Mouse (Mus musculus): ENCODE measurements at regions not wholly inside any gene's neighbourhood (a gene's known extent, or its start where the extent isn't known, plus 50 kb on each side); places are given as distances from the start of the nearest gene placed in this dataset.

DNA sequence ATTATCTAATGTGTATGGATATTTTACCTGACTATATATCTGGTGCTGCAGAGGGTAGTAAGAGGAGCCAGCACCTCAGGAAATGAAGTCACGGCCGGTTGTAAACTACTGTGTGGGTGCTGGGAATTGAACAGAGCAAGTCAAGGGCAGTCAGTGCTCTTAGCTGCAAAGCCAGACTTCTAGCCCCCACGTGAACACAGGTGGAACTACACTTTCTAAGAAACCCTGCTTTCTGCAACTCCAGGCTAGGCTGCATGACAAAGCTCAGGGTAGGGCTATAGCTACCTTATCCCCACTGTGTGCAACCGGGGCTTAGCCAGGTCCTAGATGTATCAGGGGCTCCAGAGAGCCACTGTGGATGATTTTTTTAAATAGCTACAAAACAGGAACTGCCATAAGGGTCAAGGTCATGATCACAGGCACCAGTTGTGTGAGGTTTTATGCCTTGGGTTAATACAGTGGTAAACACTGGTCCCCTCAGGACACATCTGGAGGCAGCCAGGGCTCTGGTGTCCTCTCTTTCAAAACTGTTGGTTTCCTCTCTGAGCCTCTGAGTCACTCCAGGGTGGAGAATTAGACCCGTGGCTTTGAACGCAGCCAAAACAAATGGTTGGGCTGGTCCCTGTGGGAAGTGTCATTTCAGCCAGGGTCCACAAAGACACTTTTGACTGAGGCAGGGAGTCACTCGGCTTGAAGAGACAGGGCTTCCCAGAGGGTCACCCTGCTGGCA lies 76.5 kb downstream of the Gm26897 start:
- Histone ChIP-seq H3K9ac (replicated peaks) (no peak overlapping the region), H3K36me3 (replicated peaks; ENCODE audit: insufficient read depth, low read length) (no peaks in the 10 kb centered on the region), H3K4me3 (ENCODE audit: low read depth, low read length) (no peak overlapping the region), H3K4me2 (ENCODE audit: low read depth, low read length) (no peak overlapping the region), H3K27me3 (ENCODE audit: insufficient read depth, low read length) (no peaks in the 10 kb centered on the region), H3K9me3 (ENCODE audit: low read length) (no peaks in the 10 kb centered on the region), H3K27ac (ENCODE audit: low read depth) (no peak overlapping the region), H3K4me1 (ENCODE audit: insufficient read depth) (0 out of 2 replicates have a peak, but pooled peaks cover 2% of the 10 kb centered on the region)
- TF ChIP-seq CTCF (IDR thresholded peaks at IDR 0.05; ENCODE audit: low read depth), result no peak
- TF ChIP-seq EP300 (IDR thresholded peaks at IDR 0.05; ENCODE audit: low read depth), result no peak
- DNase-seq (no peak), ATAC-seq (no peak)
- 24% methylated on average over 7 of the region's 7 CpGs for WGBS (ENCODE audit: insufficient replicate concordance)

DNA sequence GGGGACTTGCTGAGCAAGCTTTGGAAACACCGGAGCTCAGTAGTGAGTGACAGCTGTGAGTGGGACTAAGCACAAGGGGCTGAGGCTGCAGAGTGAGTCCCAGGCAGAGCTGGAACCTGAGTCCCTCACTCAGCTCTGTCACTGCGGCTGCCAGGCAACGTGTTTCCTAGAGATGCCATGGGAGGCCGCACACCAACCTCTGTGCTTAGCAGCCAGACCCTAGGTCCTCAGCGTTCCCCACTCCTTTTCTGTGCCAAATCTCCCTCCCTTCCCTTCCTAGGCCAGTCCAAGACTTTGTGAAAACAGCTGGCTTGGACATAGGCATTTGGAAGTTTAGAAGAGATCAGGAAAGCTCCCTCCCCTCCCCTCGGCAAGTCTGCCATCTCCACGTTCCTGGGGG lies 78.9 kb downstream of the Gm26897 start:
- H3K27me3 ChIP-seq (ENCODE audit: insufficient read depth, low read length), result no peaks in the 10 kb centered on the region
- WGBS (ENCODE audit: insufficient replicate concordance), result 55% methylated on average over 7 of the region's 7 CpGs
- no peak overlapping the region for H3K4me3 ChIP-seq (ENCODE audit: low read depth, low read length)
- no peak overlapping the region for H3K9ac ChIP-seq (replicated peaks)
- TF ChIP-seq EP300 (IDR thresholded peaks at IDR 0.05; ENCODE audit: low read depth), result no peak
- H3K27ac ChIP-seq (ENCODE audit: low read depth), result no peak overlapping the region
- no peak for ATAC-seq
- no peaks in the 10 kb centered on the region for H3K36me3 ChIP-seq (replicated peaks; ENCODE audit: insufficient read depth, low read length)
- no peak overlapping the region for H3K4me2 ChIP-seq (ENCODE audit: low read depth, low read length)
- no peak for DNase-seq
- no peaks in the 10 kb centered on the region for H3K9me3 ChIP-seq (ENCODE audit: low read length)
- H3K4me1 ChIP-seq (ENCODE audit: insufficient read depth), result 0 out of 2 replicates have a peak, but pooled peaks cover 2% of the 10 kb centered on the region

DNA sequence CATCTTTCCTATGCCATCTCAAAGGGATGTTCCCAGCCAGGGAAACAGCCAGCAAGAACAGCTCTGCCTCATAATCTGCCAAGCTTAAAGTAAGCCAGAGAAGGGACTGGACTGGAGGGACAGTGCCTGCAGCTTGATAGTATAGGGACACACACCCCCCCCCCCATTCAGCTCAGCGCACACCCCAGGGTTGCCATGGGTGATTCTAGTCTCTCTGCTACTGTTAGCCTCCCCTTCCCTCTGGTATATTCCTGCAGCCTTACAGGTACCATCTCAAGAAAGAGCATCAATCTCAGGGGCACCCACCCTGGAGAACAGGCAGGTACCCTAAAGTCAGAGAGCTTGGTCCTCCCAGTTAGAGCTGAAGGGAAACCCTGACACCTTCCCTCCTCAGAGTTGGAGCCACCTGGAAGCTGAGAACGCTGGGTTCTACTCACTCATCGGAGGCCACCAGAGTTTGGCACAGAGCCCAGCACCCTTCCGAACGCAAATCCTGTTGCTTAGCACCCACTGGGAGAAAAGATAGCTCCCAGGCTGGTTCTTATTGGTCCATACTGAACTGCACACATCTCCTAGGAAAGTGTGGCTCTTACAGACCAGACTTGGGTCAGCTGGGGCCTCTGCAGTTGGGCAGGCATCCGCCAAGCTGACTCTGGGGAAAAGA lies 79.5 kb downstream of the Gm26897 start:
- no peak overlapping the region for H3K9ac ChIP-seq (replicated peaks)
- H3K27ac ChIP-seq (ENCODE audit: low read depth), result no peak overlapping the region
- no peak overlapping the region for H3K4me2 ChIP-seq (ENCODE audit: low read depth, low read length)
- WGBS (ENCODE audit: insufficient replicate concordance), result 56% methylated on average over 6 of the region's 6 CpGs
- ATAC-seq (no peak), DNase-seq (no peak)
- H3K36me3 ChIP-seq (replicated peaks; ENCODE audit: insufficient read depth, low read length), result no peaks in the 10 kb centered on the region
- no peaks in the 10 kb centered on the region for H3K9me3 ChIP-seq (ENCODE audit: low read length)
- H3K4me1 ChIP-seq (ENCODE audit: insufficient read depth), result 0 out of 2 replicates have a peak, but pooled peaks cover 2% of the 10 kb centered on the region
- H3K4me3 ChIP-seq (ENCODE audit: low read depth, low read length), result no peak overlapping the region
- H3K27me3 ChIP-seq (ENCODE audit: insufficient read depth, low read length), result no peaks in the 10 kb centered on the region
- TF ChIP-seq EP300 (IDR thresholded peaks at IDR 0.05; ENCODE audit: low read depth) (no peak), CTCF (IDR thresholded peaks at IDR 0.05; ENCODE audit: low read depth) (no peak)

DNA sequence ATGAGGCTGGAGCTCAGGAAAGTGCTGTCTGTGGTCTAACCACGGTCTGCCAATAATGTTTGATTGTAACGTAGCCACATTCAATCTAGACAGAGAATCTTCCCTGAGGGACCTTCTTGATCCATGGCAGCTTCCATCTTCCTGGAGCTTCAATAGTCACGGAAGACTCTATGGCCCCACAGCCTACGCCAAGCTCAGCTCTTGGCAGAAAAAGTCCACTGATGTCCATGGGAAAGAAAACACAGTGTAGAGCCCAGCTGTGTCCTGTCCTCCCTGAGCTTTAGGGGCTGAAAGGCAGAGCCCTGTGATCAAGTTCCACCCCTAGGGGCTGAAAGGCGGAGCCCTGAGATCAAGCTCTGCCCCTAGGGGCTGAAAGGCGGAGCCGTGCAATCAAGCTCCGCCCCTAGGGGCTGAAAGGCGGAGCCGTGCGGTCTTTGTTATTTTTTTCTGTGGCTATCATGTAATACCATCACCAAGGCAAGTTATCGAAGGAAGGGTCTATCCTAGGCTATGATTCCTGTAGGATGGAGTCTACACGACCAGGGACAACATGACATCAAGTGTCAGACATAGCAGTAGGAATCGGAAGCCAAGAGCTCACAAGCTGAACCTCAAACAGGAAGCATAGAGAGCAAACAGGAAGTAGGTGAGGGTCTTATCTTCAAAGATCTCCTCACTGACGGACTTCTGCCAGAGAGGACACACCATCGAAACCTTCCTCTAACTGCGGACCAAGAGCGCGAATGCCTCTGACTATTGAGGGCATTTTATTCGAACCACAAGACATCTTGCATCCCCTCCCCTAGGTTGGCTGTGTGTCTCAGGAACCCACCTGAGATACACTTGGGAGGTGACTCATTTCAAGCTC lies 81.4 kb downstream of the Gm26897 start:
- DNase-seq (no peak), ATAC-seq (no peak)
- no peaks in the 10 kb centered on the region for H3K36me3 ChIP-seq (replicated peaks; ENCODE audit: insufficient read depth, low read length)
- H3K4me1 ChIP-seq (ENCODE audit: insufficient read depth), result 0 out of 2 replicates have a peak, but pooled peaks cover 2% of the 10 kb centered on the region
- H3K4me3 ChIP-seq (ENCODE audit: low read depth, low read length), result no peak overlapping the region
- H3K27ac ChIP-seq (ENCODE audit: low read depth), result no peak overlapping the region
- no peak overlapping the region for H3K9ac ChIP-seq (replicated peaks)
- H3K4me2 ChIP-seq (ENCODE audit: low read depth, low read length), result no peak overlapping the region
- TF ChIP-seq EP300 (IDR thresholded peaks at IDR 0.05; ENCODE audit: low read depth) (no peak), CTCF (IDR thresholded peaks at IDR 0.05; ENCODE audit: low read depth) (0 out of 2 replicates have a peak, but pooled peaks have one; percentile 9)
- 53% methylated on average over 20 of the region's 20 CpGs for WGBS (ENCODE audit: insufficient replicate concordance)
- H3K9me3 ChIP-seq (ENCODE audit: low read length), result no peaks in the 10 kb centered on the region
- H3K27me3 ChIP-seq (ENCODE audit: insufficient read depth, low read length), result no peaks in the 10 kb centered on the region

DNA sequence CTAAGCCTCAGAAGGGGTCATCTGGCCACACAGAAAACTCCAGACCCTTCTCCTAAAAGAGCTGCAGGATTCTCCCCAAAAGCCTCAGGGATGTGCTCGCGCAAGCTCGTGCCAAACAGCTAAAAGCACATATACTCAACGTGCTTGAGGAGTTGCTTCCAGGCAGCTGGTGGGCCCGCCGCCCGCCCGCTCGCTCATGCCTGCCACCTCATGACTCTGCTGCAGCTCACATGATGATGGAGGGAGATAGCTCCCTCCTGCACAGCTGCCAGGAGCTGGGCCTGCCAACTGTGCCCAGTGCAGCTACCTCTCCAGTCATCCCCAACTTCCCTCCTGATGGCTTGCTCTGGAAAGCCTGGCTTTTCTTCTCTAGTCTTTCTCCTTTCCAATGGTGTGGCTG lies 87.2 kb downstream of the Gm26897 start:
- Histone ChIP-seq H3K36me3 (replicated peaks; ENCODE audit: insufficient read depth, low read length) (no peaks in the 10 kb centered on the region), H3K27ac (ENCODE audit: low read depth) (no peak overlapping the region), H3K4me1 (ENCODE audit: insufficient read depth) (no peaks in the 10 kb centered on the region), H3K9ac (replicated peaks) (no peak overlapping the region), H3K4me2 (ENCODE audit: low read depth, low read length) (no peak overlapping the region), H3K9me3 (ENCODE audit: low read length) (no peaks in the 10 kb centered on the region), H3K27me3 (ENCODE audit: insufficient read depth, low read length) (no peaks in the 10 kb centered on the region), H3K4me3 (ENCODE audit: low read depth, low read length) (no peak overlapping the region)
- TF ChIP-seq CTCF (IDR thresholded peaks at IDR 0.05; ENCODE audit: low read depth), result no peak
- DNase-seq (no peak), ATAC-seq (no peak)
- WGBS (ENCODE audit: insufficient replicate concordance), result 81% methylated on average over 9 of the region's 9 CpGs

DNA sequence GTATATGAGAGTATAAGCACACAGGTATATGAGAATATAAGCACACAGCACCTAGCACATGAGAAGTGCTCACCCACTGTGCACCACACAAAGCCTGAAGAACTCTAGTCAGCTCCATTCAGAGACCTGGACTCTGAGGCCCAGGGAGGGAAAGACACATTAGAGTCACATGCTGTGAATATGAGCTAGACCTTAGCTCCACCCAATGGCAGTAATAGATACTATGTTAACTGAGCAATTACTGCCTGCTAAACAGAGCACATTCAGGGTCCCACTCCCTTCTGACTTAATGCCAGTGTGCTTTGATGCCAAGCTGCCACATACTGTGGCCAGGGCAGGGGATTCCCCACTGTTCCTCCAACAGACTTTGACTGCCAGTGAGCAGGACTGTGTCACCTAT lies 89.2 kb downstream of the Gm26897 start:
- Histone ChIP-seq H3K4me2 (ENCODE audit: low read depth, low read length) (no peak overlapping the region), H3K27me3 (ENCODE audit: insufficient read depth, low read length) (no peaks in the 10 kb centered on the region), H3K9me3 (ENCODE audit: low read length) (no peaks in the 10 kb centered on the region), H3K4me1 (ENCODE audit: insufficient read depth) (no peaks in the 10 kb centered on the region), H3K4me3 (ENCODE audit: low read depth, low read length) (no peak overlapping the region), H3K27ac (ENCODE audit: low read depth) (no peak overlapping the region), H3K36me3 (replicated peaks; ENCODE audit: insufficient read depth, low read length) (no peaks in the 10 kb centered on the region), H3K9ac (replicated peaks) (no peak overlapping the region)
- TF ChIP-seq EP300 (IDR thresholded peaks at IDR 0.05; ENCODE audit: low read depth), result no peak
- no peak for TF ChIP-seq CTCF (IDR thresholded peaks at IDR 0.05; ENCODE audit: low read depth)
- ATAC-seq, result no peak
- DNase-seq, result no peak

Measured in liver, postnatal 0 days (tissue).